In genomic region chr13:11825563-11826226, GRCm38 (mm10) we compare ENCODE assay signal across 14 mouse cellular contexts.
DNase-seq lines count a peak whose midpoint lies in the region; ATAC-seq and TF ChIP-seq lines count a peak whose summit lies in the region.
"Had no signal": no experiment of that assay in that cellular context is flagged by ENCODE, and none has a peak within 500 bp of the region (broad histone marks: within the 10 kb centered on the region; RNA-seq: fewer than 3 reads in every experiment).

No protein-coding gene starts in this region.

- DNase-seq in layer of hippocampus, adult 2 months (ENCODE audit: low spot score in 2 of 2) = no peak
- DNase-seq in layer of hippocampus, adult 18-20 months (ENCODE audit: low spot score in 2 of 2) = no peak
- DNase-seq in ES-CJ7 (ENCODE audit: low read depth, low spot score) (peak; percentile 65), WW6 (ENCODE audit: low read depth, low spot score) (peak; percentile 16), adipocyte (ENCODE audit: low spot score) (no peak)
- DNase-seq in embryonic facial prominence, embryonic 10.5 days (ENCODE audit: low spot score) = no peak
- DNase-seq: cerebellum, adult 11-12 months had no signal

- TF ChIP-seq CTCF in layer of hippocampus, adult 2 months (conservative IDR thresholded peaks at IDR 0.05) = peak; percentile 50

- no peaks in the 10 kb centered on the region for H3K36me3 ChIP-seq in liver, embryonic 15.5 days (replicated peaks)
- H3K36me3 ChIP-seq in embryonic facial prominence, embryonic 10.5 days (replicated peaks) = no peaks in the 10 kb centered on the region
- H3K36me3 ChIP-seq: intestine, embryonic 15.5 days; midbrain, embryonic 10.5 days; neural tube, embryonic 13.5 days had no signal

- peak; percentile 18; the same call in 1 of the 2 replicates for ATAC-seq in liver, embryonic 15.5 days (ENCODE audit: insufficient read depth)
- ATAC-seq: activated CD4-positive, CD25-positive, alpha-beta regulatory T cell, adult 4 months; intestine, embryonic 15.5 days had no signal

- H3K4me3 ChIP-seq in layer of hippocampus, adult 2 months = no peak overlapping the region
- H3K4me3 ChIP-seq in liver, embryonic 15.5 days (replicated peaks) = no peak overlapping the region
- H3K4me3 ChIP-seq in embryonic facial prominence, embryonic 10.5 days = no peak overlapping the region
- H3K4me3 ChIP-seq: erythroblast, embryonic 14.5 days; heart, embryonic 13.5 days; intestine, embryonic 15.5 days; midbrain, embryonic 10.5 days; neural tube, embryonic 13.5 days had no signal

- H3K27me3 ChIP-seq in liver, embryonic 15.5 days = no peaks in the 10 kb centered on the region
- no peaks in the 10 kb centered on the region for H3K27me3 ChIP-seq in embryonic facial prominence, embryonic 10.5 days (replicated peaks; ENCODE audit: low read depth, poor library complexity, severe bottlenecking)
- H3K27me3 ChIP-seq: heart, embryonic 13.5 days; intestine, embryonic 15.5 days; neural tube, embryonic 13.5 days had no signal

- no peak overlapping the region for H3K4me2 ChIP-seq in liver, embryonic 15.5 days
- H3K4me2 ChIP-seq: heart, embryonic 13.5 days; intestine, embryonic 15.5 days; neural tube, embryonic 13.5 days had no signal

- H3K4me1 ChIP-seq in liver, embryonic 15.5 days (replicated peaks) = peaks cover 4% of the 10 kb centered on the region
- no peaks in the 10 kb centered on the region for H3K4me1 ChIP-seq in embryonic facial prominence, embryonic 10.5 days
- H3K4me1 ChIP-seq: heart, embryonic 13.5 days; intestine, embryonic 15.5 days; midbrain, embryonic 10.5 days; neural tube, embryonic 13.5 days had no signal

- H3K9me3 ChIP-seq in liver, embryonic 15.5 days (replicated peaks) = no peaks in the 10 kb centered on the region
- no peaks in the 10 kb centered on the region for H3K9me3 ChIP-seq in embryonic facial prominence, embryonic 10.5 days
- H3K9me3 ChIP-seq: heart, embryonic 13.5 days; intestine, embryonic 15.5 days; midbrain, embryonic 10.5 days; neural tube, embryonic 13.5 days had no signal

- WGBS in liver, embryonic 15.5 days (ENCODE audit: insufficient replicate concordance) = 70% methylated on average over 2 of the region's 2 CpGs
- 92% methylated on average over 2 of the region's 2 CpGs for WGBS in embryonic facial prominence, embryonic 10.5 days

- no peak overlapping the region for H3K9ac ChIP-seq in liver, embryonic 15.5 days
- H3K9ac ChIP-seq: heart, embryonic 13.5 days; intestine, embryonic 15.5 days had no signal

- H3K27ac ChIP-seq in layer of hippocampus, adult 2 months = no peak overlapping the region
- no peak overlapping the region for H3K27ac ChIP-seq in liver, embryonic 15.5 days (replicated peaks)
- H3K27ac ChIP-seq in embryonic facial prominence, embryonic 10.5 days (replicated peaks) = no peak overlapping the region
- H3K27ac ChIP-seq: heart, embryonic 13.5 days; intestine, embryonic 15.5 days; midbrain, embryonic 10.5 days; neural tube, embryonic 13.5 days had no signal

Comparison
In these comparisons a context has a peak if more than half of its experiments do, and no peak if none do; other contexts are left out.
1. DNase-seq: peak in ES-CJ7 (single experiment) and WW6 (single experiment); none in layer of hippocampus, adult 2 months (0 of 2), layer of hippocampus, adult 18-20 months (0 of 2), adipocyte (single experiment) and embryonic facial prominence, embryonic 10.5 days (single experiment).